10 mouse cellular contexts compared by ENCODE assay signal in the genomic region with DNA sequence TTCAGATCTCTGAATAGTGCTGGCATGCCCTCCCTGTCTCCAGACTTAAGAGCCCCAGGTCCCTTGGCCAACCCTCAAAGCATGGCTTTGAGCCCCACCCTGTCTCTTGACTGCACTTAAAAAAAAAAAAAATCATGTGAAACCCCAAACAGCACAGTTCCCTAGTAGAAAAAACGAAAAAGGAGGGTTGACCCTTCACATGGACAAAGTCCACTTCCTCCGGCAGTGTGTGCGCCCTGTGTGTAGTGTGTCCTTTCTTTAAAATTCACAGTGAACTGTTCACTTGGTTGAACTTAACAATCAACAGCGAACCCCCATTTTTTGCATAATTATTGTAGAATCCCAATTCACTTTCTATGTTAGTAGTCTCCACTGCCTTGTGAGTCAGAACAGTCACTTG. TPM values are rescaled to one million over a fixed set of nuclear protein-coding genes. Genes with fewer than 3 reads are reported as not detected.
A peak's percentile ranks its signal among the peaks of the same experiment; 100 is the strongest.
DNase-seq lines count a peak whose midpoint lies in the region; ATAC-seq lines count a peak whose summit lies in the region.
"Had no signal": no experiment of that assay in that cellular context is flagged by ENCODE, and none has a peak within 500 bp of the region (broad histone marks: within the 10 kb centered on the region; RNA-seq: fewer than 3 reads in every experiment).

No protein-coding gene starts in this region.

- H3K27me3 ChIP-seq in heart, embryonic 12.5 days (replicated peaks) = peaks cover 2% of the 10 kb centered on the region; the same call in 1 of the 2 replicates
- peaks cover 50% of the 10 kb centered on the region for H3K27me3 ChIP-seq in midbrain, embryonic 10.5 days (ENCODE audit: low read depth, poor library complexity, severe bottlenecking)
- peaks cover 14% of the 10 kb centered on the region for H3K27me3 ChIP-seq in midbrain, embryonic 11.5 days (ENCODE audit: control insufficient read depth, insufficient read depth, low read length)
- H3K27me3 ChIP-seq in liver, embryonic 13.5 days = peaks cover 31% of the 10 kb centered on the region

- H3K4me1 ChIP-seq in heart, embryonic 12.5 days (replicated peaks) = peaks cover 28% of the 10 kb centered on the region
- peaks cover 15% of the 10 kb centered on the region for H3K4me1 ChIP-seq in midbrain, embryonic 10.5 days
- peaks cover 7% of the 10 kb centered on the region for H3K4me1 ChIP-seq in midbrain, embryonic 11.5 days (ENCODE audit: control insufficient read depth, insufficient read depth, low read length)
- H3K4me1 ChIP-seq in liver, embryonic 13.5 days (replicated peaks) = peaks cover 7% of the 10 kb centered on the region; the same call in 1 of the 2 replicates

- H3K9me3 ChIP-seq in heart, embryonic 12.5 days (replicated peaks) = no peaks in the 10 kb centered on the region
- no peaks in the 10 kb centered on the region for H3K9me3 ChIP-seq in midbrain, embryonic 10.5 days (replicated peaks)
- H3K9me3 ChIP-seq in midbrain, embryonic 11.5 days (ENCODE audit: control insufficient read depth, low read length) = no peaks in the 10 kb centered on the region
- H3K9me3 ChIP-seq in liver, embryonic 13.5 days (replicated peaks) = no peaks in the 10 kb centered on the region

- ATAC-seq in heart, embryonic 12.5 days (ENCODE audit: insufficient number of reproducible peaks, low FRiP score) = no peak
- ATAC-seq in midbrain, embryonic 11.5 days (ENCODE audit: low FRiP score) = no peak
- ATAC-seq in liver, embryonic 13.5 days (ENCODE audit: low read depth) = no peak

- no peak for DNase-seq in heart, postnatal 4 days
- DNase-seq in midbrain, embryonic 10.5 days (ENCODE audit: low spot score) = no peak
- DNase-seq in midbrain, embryonic 11.5 days (ENCODE audit: low spot score, missing footprints) = no peak
- DNase-seq in liver, embryonic 13.5 days = no peak
- DNase-seq in cerebellum, postnatal 4 days (ENCODE audit: low spot score in 2 of 2) = no peak
- DNase-seq in cerebellum, adult 11-12 months = no peak
- DNase-seq in retina, embryonic 14.5 days (ENCODE audit: low spot score) = no peak
- DNase-seq: cerebellum, adult 8-10 months; thymus, adult 18-20 months had no signal

- peak overlapping the region; percentile 91 for H3K9ac ChIP-seq in heart, embryonic 12.5 days
- no peak overlapping the region for H3K9ac ChIP-seq in midbrain, embryonic 11.5 days (ENCODE audit: low read length)
- 0 out of 2 replicates have a peak overlapping the region, but pooled peaks have one; percentile 17 for H3K9ac ChIP-seq in liver, embryonic 13.5 days

- H3K4me3 ChIP-seq in heart, embryonic 12.5 days = peak overlapping the region; percentile 80
- peak overlapping the region; percentile 59; the same call in 1 of the 2 replicates for H3K4me3 ChIP-seq in midbrain, embryonic 10.5 days
- no peak overlapping the region for H3K4me3 ChIP-seq in midbrain, embryonic 11.5 days (ENCODE audit: low read depth, low read length)
- peak overlapping the region; percentile 59 for H3K4me3 ChIP-seq in liver, embryonic 13.5 days (replicated peaks)

- no peaks in the 10 kb centered on the region for H3K36me3 ChIP-seq in heart, embryonic 12.5 days
- H3K36me3 ChIP-seq in midbrain, embryonic 10.5 days = no peaks in the 10 kb centered on the region
- no peaks in the 10 kb centered on the region for H3K36me3 ChIP-seq in midbrain, embryonic 11.5 days (ENCODE audit: control insufficient read depth, insufficient read depth, low read length)
- no peaks in the 10 kb centered on the region for H3K36me3 ChIP-seq in liver, embryonic 13.5 days

- peak overlapping the region; percentile 88; the same call in 1 of the 2 replicates for H3K27ac ChIP-seq in heart, embryonic 12.5 days (ENCODE audit: poor library complexity, severe bottlenecking)
- H3K27ac ChIP-seq in midbrain, embryonic 10.5 days (replicated peaks) = no peak overlapping the region
- H3K27ac ChIP-seq in midbrain, embryonic 11.5 days (ENCODE audit: low read depth, low read length) = no peak overlapping the region
- H3K27ac ChIP-seq in liver, embryonic 13.5 days = no peak overlapping the region

- peak overlapping the region; percentile 88 for H3K4me2 ChIP-seq in heart, embryonic 12.5 days
- no peak overlapping the region for H3K4me2 ChIP-seq in midbrain, embryonic 11.5 days
- peak overlapping the region; percentile 66 for H3K4me2 ChIP-seq in liver, embryonic 13.5 days

- 61% methylated on average over 4 of the region's 4 CpGs for WGBS in heart, embryonic 12.5 days
- WGBS in midbrain, embryonic 10.5 days = 61% methylated on average over 4 of the region's 4 CpGs
- WGBS in midbrain, embryonic 11.5 days = 62% methylated on average over 4 of the region's 4 CpGs
- 57% methylated on average over 4 of the region's 4 CpGs for WGBS in liver, embryonic 13.5 days (ENCODE audit: insufficient replicate concordance)

RNA-seq across cellular contexts. Expression of gene Pde4dip, which starts 21.8 kb away (rescaled TPM):
- polyA plus RNA-seq in heart, embryonic 12.5 days (2016; fragmentation: Nextera tagmentation; extraction: Ambion mirVana) = 101 and 109 TPM in 2 replicates
- 100 to 1,000 TPM; 632 to 678 TPM for total RNA-seq in heart, postnatal 4 days (2021)
- polyA plus RNA-seq in midbrain, embryonic 10.5 days (2016; fragmentation: Nextera tagmentation; extraction: Ambion mirVana) = 18.5 and 22.8 TPM in 2 replicates
- 27.6 and 29.1 TPM in 2 replicates for polyA plus RNA-seq in midbrain, embryonic 11.5 days (2014; fragmentation: Nextera tagmentation; extraction: Ambion mirVana)
- 5.8 and 7.5 TPM in 2 replicates for polyA plus RNA-seq in liver, embryonic 13.5 days (2015; fragmentation: Nextera tagmentation; extraction: Ambion mirVana)

RNA-seq across cellular contexts. Expression of gene Sec22b, which starts 34.3 kb away (rescaled TPM):
- polyA plus RNA-seq in heart, embryonic 12.5 days (2016; fragmentation: Nextera tagmentation; extraction: Ambion mirVana) = 123 and 125 TPM in 2 replicates
- 10 to 100 TPM; 62.4 to 63.3 TPM for total RNA-seq in heart, postnatal 4 days (2021)
- 111 and 116 TPM in 2 replicates for polyA plus RNA-seq in midbrain, embryonic 10.5 days (2016; fragmentation: Nextera tagmentation; extraction: Ambion mirVana)
- polyA plus RNA-seq in midbrain, embryonic 11.5 days (2014; fragmentation: Nextera tagmentation; extraction: Ambion mirVana) = 122 and 127 TPM in 2 replicates
- 60.8 and 67.3 TPM in 2 replicates for polyA plus RNA-seq in liver, embryonic 13.5 days (2015; fragmentation: Nextera tagmentation; extraction: Ambion mirVana)
